Mouse (Mus musculus) small intestine, adult 2 months (tissue): ENCODE results near the gene Cuedc1.

Source experiments
- CTCF ChIP-seq: fragments of 200-500 bp; IDR thresholded peaks from 2 replicates; pipeline ENCODE4 v1.5.1; 2012; ENCODE audit warnings: low read depth, mild to moderate bottlenecking, control low read depth, inconsistent platforms, low read length, moderate library complexity, mixed read lengths; ENCODE audit not compliant: insufficient replicate concordance, insufficient read length; ENCODE audit errors: extremely low read depth
- POLR2A ChIP-seq: fragments of 200-500 bp; IDR thresholded peaks from 2 replicates; pipeline ENCODE4 v1.6.1; 2012; ENCODE audit warnings: low read depth, mild to moderate bottlenecking, control low read depth, inconsistent platforms, low read length, moderate library complexity

DNA sequence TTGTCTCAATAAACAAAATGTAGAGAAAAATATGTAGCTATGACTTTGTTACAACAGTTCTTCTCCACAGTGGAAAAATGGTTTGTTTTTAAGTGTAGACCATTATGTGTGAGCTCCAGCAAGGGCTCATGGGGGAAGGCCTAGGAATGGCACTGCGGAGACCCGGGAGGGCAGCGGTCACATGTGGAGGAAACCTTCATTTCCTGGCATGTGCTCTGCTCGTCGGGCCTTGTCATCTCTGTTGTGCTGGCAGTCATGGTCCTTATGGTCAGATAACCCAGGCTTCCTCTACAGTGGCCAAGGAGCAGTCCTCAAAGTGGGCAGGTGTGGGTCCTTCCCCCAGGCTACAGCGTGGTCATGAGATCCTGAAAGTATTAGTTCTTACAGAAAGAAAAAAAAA is 14.2 kb upstream of the Cuedc1 start:
- TF ChIP-seq POLR2A (no peak), CTCF (no peak)
